Mouse (Mus musculus): ENCODE data around the gene Il1r2. TPM values are rescaled to one million over a fixed set of nuclear protein-coding genes. Genes with fewer than 3 reads are reported as not detected.

Gene Il1r2
- total RNA-seq, 1 experiment, result 2.6 TPM

GRCm38 (mm10) chr1:40055963-40056362, 17.9 kb upstream of the Il1r2 start:
- no peak overlapping the region for H3K9ac ChIP-seq (ENCODE audit: insufficient read depth, low read depth, low read length, poor library complexity, severe bottlenecking)
- peaks cover 0 to 9% of the 10 kb centered on the region in 2 experiments; a peak in 2 of 4 replicates for H3K4me1 ChIP-seq (ENCODE audit: control insufficient read depth in 2 of 2, insufficient read depth in 2 of 2, low read length in 2 of 2, poor library complexity in 1 of 2)
- in situ Hi-C loops (cut with MboI; ENCODE audit: low sequenced_read_pairs in 2 of 2, unreplicated experiment in 2 of 2), result no loop called here
- TF ChIP-seq CHD2 (IDR thresholded peaks at IDR 0.05; ENCODE audit: low read depth, low read length) (no peak), ZC3H11A (IDR thresholded peaks at IDR 0.05; ENCODE audit: borderline replicate concordance, low read depth, low read length) (no peak), HCFC1 (IDR thresholded peaks at IDR 0.05; ENCODE audit: borderline replicate concordance, insufficient read depth, low read length) (no peak), ZNF384 (IDR thresholded peaks at IDR 0.05; ENCODE audit: low read depth, low read length) (no peak), MAFK (IDR thresholded peaks at IDR 0.05; ENCODE audit: insufficient read depth, low read depth, low read length) (no peak)
- no peak overlapping the region for H3K4me3 ChIP-seq (ENCODE audit: insufficient read depth in 1 of 2, low read depth in 1 of 2, low read length in 2 of 2, poor library complexity in 1 of 2, severe bottlenecking in 1 of 2)
- DNase-seq (ENCODE audit: low read depth, low spot score), result no peak
- no peaks in the 10 kb centered on the region for H3K36me3 ChIP-seq (ENCODE audit: control insufficient read depth, insufficient read depth, low read length, poor library complexity, severe bottlenecking)
- H3K27ac ChIP-seq (ENCODE audit: insufficient read depth, low read depth, low read length, poor library complexity, severe bottlenecking), result no peak overlapping the region
- H3K9me3 ChIP-seq (ENCODE audit: control insufficient read depth, insufficient read depth, low read depth, low read length), result no peaks in the 10 kb centered on the region

- Histone ChIP-seq H3K4me1 (ENCODE audit: control insufficient read depth in 2 of 2, insufficient read depth in 2 of 2, low read length in 2 of 2, poor library complexity in 1 of 2) (peaks cover 0 to 9% of the 10 kb centered on the region in 2 experiments; a peak in 2 of 4 replicates), H3K36me3 (ENCODE audit: control insufficient read depth, insufficient read depth, low read length, poor library complexity, severe bottlenecking) (no peaks in the 10 kb centered on the region), H3K27ac (ENCODE audit: insufficient read depth, low read depth, low read length, poor library complexity, severe bottlenecking) (no peak overlapping the region), H3K4me3 (ENCODE audit: insufficient read depth in 1 of 2, low read depth in 1 of 2, low read length in 2 of 2, poor library complexity in 1 of 2, severe bottlenecking in 1 of 2) (no peak overlapping the region; a peak in 1 of 4 replicates), H3K9me3 (ENCODE audit: control insufficient read depth, insufficient read depth, low read depth, low read length) (no peaks in the 10 kb centered on the region), H3K9ac (ENCODE audit: insufficient read depth, low read depth, low read length, poor library complexity, severe bottlenecking) (no peak overlapping the region)
- in situ Hi-C loops (cut with MboI; ENCODE audit: low sequenced_read_pairs in 2 of 2, unreplicated experiment in 2 of 2), result no loop called here
- no peak for DNase-seq (ENCODE audit: low read depth, low spot score)
- TF ChIP-seq ZNF384 (IDR thresholded peaks at IDR 0.05; ENCODE audit: low read depth, low read length) (no peak), ZC3H11A (IDR thresholded peaks at IDR 0.05; ENCODE audit: borderline replicate concordance, low read depth, low read length) (no peak), CHD2 (IDR thresholded peaks at IDR 0.05; ENCODE audit: low read depth, low read length) (no peak), MAFK (IDR thresholded peaks at IDR 0.05; ENCODE audit: insufficient read depth, low read depth, low read length) (no peak), HCFC1 (IDR thresholded peaks at IDR 0.05; ENCODE audit: borderline replicate concordance, insufficient read depth, low read length) (no peak)
Observed at GRCm38 (mm10) chr1:40057351-40057750, 16.5 kb upstream of the Il1r2 start.

GRCm38 (mm10) chr1:40058013-40058412, 15.9 kb upstream of the Il1r2 start:
- no peaks in the 10 kb centered on the region for H3K36me3 ChIP-seq (ENCODE audit: control insufficient read depth, insufficient read depth, low read length, poor library complexity, severe bottlenecking)
- in situ Hi-C loops (cut with MboI; ENCODE audit: low sequenced_read_pairs in 2 of 2, unreplicated experiment in 2 of 2), result no loop called here
- H3K9ac ChIP-seq (ENCODE audit: insufficient read depth, low read depth, low read length, poor library complexity, severe bottlenecking), result no peak overlapping the region
- no peaks in the 10 kb centered on the region for H3K9me3 ChIP-seq (ENCODE audit: control insufficient read depth, insufficient read depth, low read depth, low read length)
- H3K4me1 ChIP-seq (ENCODE audit: control insufficient read depth in 2 of 2, insufficient read depth in 2 of 2, low read length in 2 of 2, poor library complexity in 1 of 2), result peaks cover 0 to 9% of the 10 kb centered on the region in 2 experiments; a peak in 2 of 4 replicates
- no peak overlapping the region for H3K4me3 ChIP-seq (ENCODE audit: insufficient read depth in 1 of 2, low read depth in 1 of 2, low read length in 2 of 2, poor library complexity in 1 of 2, severe bottlenecking in 1 of 2)
- no peak for DNase-seq (ENCODE audit: low read depth, low spot score)
- H3K27ac ChIP-seq (ENCODE audit: insufficient read depth, low read depth, low read length, poor library complexity, severe bottlenecking), result no peak overlapping the region
- no peak for TF ChIP-seq CHD2 (IDR thresholded peaks at IDR 0.05; ENCODE audit: low read depth, low read length)
- TF ChIP-seq MAFK (IDR thresholded peaks at IDR 0.05; ENCODE audit: insufficient read depth, low read depth, low read length), result no peak
- no peak for TF ChIP-seq ZC3H11A (IDR thresholded peaks at IDR 0.05; ENCODE audit: borderline replicate concordance, low read depth, low read length)
- TF ChIP-seq HCFC1 (IDR thresholded peaks at IDR 0.05; ENCODE audit: borderline replicate concordance, insufficient read depth, low read length), result no peak
- no peak for TF ChIP-seq ZNF384 (IDR thresholded peaks at IDR 0.05; ENCODE audit: low read depth, low read length)

GRCm38 (mm10) chr1:40059122-40059774, 14.6 kb upstream of the Il1r2 start:
- in situ Hi-C loops (cut with MboI; ENCODE audit: low sequenced_read_pairs in 2 of 2, unreplicated experiment in 2 of 2), result no loop called here
- H3K9ac ChIP-seq (ENCODE audit: insufficient read depth, low read depth, low read length, poor library complexity, severe bottlenecking), result no peak overlapping the region
- H3K4me1 ChIP-seq (ENCODE audit: control insufficient read depth in 2 of 2, insufficient read depth in 2 of 2, low read length in 2 of 2, poor library complexity in 1 of 2), result peaks cover 0 to 9% of the 10 kb centered on the region in 2 experiments; a peak in 2 of 4 replicates
- DNase-seq (ENCODE audit: low read depth, low spot score), result no peak
- H3K9me3 ChIP-seq (ENCODE audit: control insufficient read depth, insufficient read depth, low read depth, low read length), result no peaks in the 10 kb centered on the region
- H3K4me3 ChIP-seq (ENCODE audit: insufficient read depth in 1 of 2, low read depth in 1 of 2, low read length in 2 of 2, poor library complexity in 1 of 2, severe bottlenecking in 1 of 2), result no peak overlapping the region
- H3K27ac ChIP-seq (ENCODE audit: insufficient read depth, low read depth, low read length, poor library complexity, severe bottlenecking), result no peak overlapping the region
- TF ChIP-seq HCFC1 (IDR thresholded peaks at IDR 0.05; ENCODE audit: borderline replicate concordance, insufficient read depth, low read length), result no peak
- TF ChIP-seq ZC3H11A (IDR thresholded peaks at IDR 0.05; ENCODE audit: borderline replicate concordance, low read depth, low read length), result no peak
- TF ChIP-seq CHD2 (IDR thresholded peaks at IDR 0.05; ENCODE audit: low read depth, low read length), result no peak
- no peak for TF ChIP-seq MAFK (IDR thresholded peaks at IDR 0.05; ENCODE audit: insufficient read depth, low read depth, low read length)
- TF ChIP-seq ZNF384 (IDR thresholded peaks at IDR 0.05; ENCODE audit: low read depth, low read length), result no peak
- no peaks in the 10 kb centered on the region for H3K36me3 ChIP-seq (ENCODE audit: control insufficient read depth, insufficient read depth, low read length, poor library complexity, severe bottlenecking)
